Mouse (Mus musculus) small intestine, adult 2 months (tissue): ENCODE results near the gene Pex11a.

ENCODE experiments used
- CTCF ChIP-seq: fragments of 200-500 bp; IDR thresholded peaks from 2 replicates; pipeline ENCODE4 v1.5.1; 2012; ENCODE audit warnings: low read depth, mild to moderate bottlenecking, control low read depth, inconsistent platforms, low read length, moderate library complexity, mixed read lengths; ENCODE audit not compliant: insufficient replicate concordance, insufficient read length; ENCODE audit errors: extremely low read depth
- POLR2A ChIP-seq: fragments of 200-500 bp; IDR thresholded peaks from 2 replicates; pipeline ENCODE4 v1.6.1; 2012; ENCODE audit warnings: low read depth, mild to moderate bottlenecking, control low read depth, inconsistent platforms, low read length, moderate library complexity

DNA sequence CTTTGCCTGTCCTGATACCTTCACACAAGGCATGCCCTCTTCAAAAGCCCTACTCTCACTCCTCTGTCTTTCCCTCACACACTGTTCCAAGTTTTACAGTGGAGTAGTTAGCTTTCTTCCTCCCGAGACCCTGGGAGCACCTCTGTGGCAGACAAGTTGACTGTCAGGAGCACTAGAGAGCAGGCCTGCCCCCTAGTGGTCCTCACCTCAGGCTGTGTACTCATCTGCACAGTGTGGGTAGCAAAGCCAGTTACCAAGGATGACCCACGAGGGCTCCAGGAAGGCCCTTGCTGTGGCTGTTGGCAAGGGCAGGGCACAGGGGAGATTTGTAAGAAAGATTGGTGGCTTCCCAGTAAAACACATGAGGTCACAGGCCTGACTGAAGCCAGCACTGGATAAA lies 15.8 kb downstream of the Pex11a start:
- TF ChIP-seq POLR2A (no peak), CTCF (peak; percentile 69; the same call in 1 of the 2 replicates)
